Mouse (Mus musculus) brain, embryonic 14.5 days (tissue): Measurements from ENCODE around the gene Btg1-ps1.

Source experiments
- CTCF ChIP-seq: fragments of 200-500 bp; IDR thresholded peaks from 2 replicates; pipeline ENCODE4 v1.5.1; 2012; ENCODE audit warnings: inconsistent platforms, mild to moderate bottlenecking, moderate library complexity, borderline replicate concordance; ENCODE audit not compliant: insufficient read depth, insufficient read length; ENCODE audit errors: extremely low read depth
- POLR2A ChIP-seq: fragments of 200-500 bp; IDR thresholded peaks from 2 replicates; pipeline ENCODE4 v1.6.1; 2012; ENCODE audit warnings: mild to moderate bottlenecking, inconsistent platforms, borderline replicate concordance; ENCODE audit not compliant: poor library complexity, insufficient read depth, insufficient read length, severe bottlenecking; ENCODE audit errors: extremely low read depth

DNA sequence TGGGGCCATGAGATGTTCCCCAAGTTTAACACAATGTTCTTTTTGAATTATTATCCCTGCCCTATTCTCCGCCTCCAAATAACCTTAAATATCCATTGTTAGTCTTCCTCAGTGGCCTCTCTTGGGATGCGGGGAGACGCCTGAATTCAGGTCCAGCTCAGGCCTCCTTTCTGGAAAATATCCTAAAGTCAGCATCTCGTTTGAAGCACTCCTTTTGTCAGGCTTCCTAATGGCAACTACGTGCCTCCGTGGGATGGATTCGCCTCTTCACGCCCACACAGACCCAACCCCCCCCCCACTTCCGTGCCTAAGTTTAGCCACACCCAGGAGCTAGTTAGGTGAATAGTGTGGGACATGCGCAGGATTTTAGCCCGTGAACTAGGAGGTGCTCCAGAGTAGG lies 47.6 kb upstream of the Btg1-ps1 start, which contains the start of gene Rhox10:
- no peak for TF ChIP-seq POLR2A
- no peak for TF ChIP-seq CTCF
